Mouse (Mus musculus) liver, embryonic 11.5 days (tissue): ENCODE results near the gene Fem1a. TPM values are rescaled to one million over a fixed set of nuclear protein-coding genes. Genes with fewer than 3 reads are reported as not detected.

Experiments used
- ATAC-seq: fragments of 200-750 bp; cut with Nextera tagmentation; replicated peaks from 2 replicates; pipeline ENCODE4 v1.8.0; 2017; ENCODE audit warnings: moderate number of reproducible peaks, mild to moderate bottlenecking, moderate TSS enrichment, moderate library complexity; ENCODE audit not compliant: low FRiP score
- DNase-seq: peaks from one replicate; pipeline ENCODE4 v3.0.0-alpha.2; 2017; ENCODE audit warnings: low spot score
- H3K27ac ChIP-seq: fragments of 300-500 bp; sonication (generic); 2 replicates; pipeline ENCODE4 v1.5.1; 2014; ENCODE audit warnings: mild to moderate bottlenecking, low read depth, low read length, control low read depth
- H3K27me3 ChIP-seq: fragments of 300-500 bp; sonication (generic); replicated peaks from 2 replicates; pipeline ENCODE4 v1.6.1; 2014; ENCODE audit warnings: low read length, mixed read lengths; ENCODE audit not compliant: control insufficient read depth, insufficient read depth
- H3K36me3 ChIP-seq: fragments of 300-500 bp; sonication (generic); 2 replicates; pipeline ENCODE4 v1.6.1; 2014; ENCODE audit warnings: mild to moderate bottlenecking, low read length, moderate library complexity, mixed read lengths; ENCODE audit not compliant: control insufficient read depth, insufficient read depth
- H3K4me1 ChIP-seq: fragments of 300-500 bp; sonication (generic); replicated peaks from 2 replicates; pipeline ENCODE4 v1.6.1; 2014; ENCODE audit warnings: low read length, mixed read lengths; ENCODE audit not compliant: control insufficient read depth, insufficient read depth
- H3K4me2 ChIP-seq: fragments of 300-500 bp; sonication (generic); 2 replicates; pipeline ENCODE4 v1.6.1; 2014; ENCODE audit warnings: mild to moderate bottlenecking, control low read depth, moderate library complexity
- H3K4me3 ChIP-seq: fragments of 300-500 bp; sonication (generic); 2 replicates; pipeline ENCODE4 v1.5.1; 2014; ENCODE audit warnings: low read depth, low read length, control low read depth
- H3K9ac ChIP-seq: fragments of 300-500 bp; sonication (generic); 2 replicates; pipeline ENCODE4 v1.6.1; 2014; ENCODE audit warnings: low read depth, low read length, control low read depth
- H3K9me3 ChIP-seq: fragments of 300-500 bp; sonication (generic); 2 replicates; pipeline ENCODE4 v1.6.1; 2016; ENCODE audit warnings: low read length, inconsistent platforms, mixed read lengths; ENCODE audit not compliant: control insufficient read depth
- WGBS: fragments of 180-500 bp; shearing (Covaris S2); extraction: QIAGEN DNeasy Blood & Tissue Kit; methylation state at CpG from one replicate; pipeline ENCODE4 v1.1.7; 2014; 5-methylcytosine and 5-hydroxymethylcytosine counted together
- microRNA counts: library from miRNA; unstranded; fragments of <30 nt; microRNA quantifications from one replicate; lab custom pipeline; 2015
- microRNA-seq: library from miRNA; unstranded; fragments of <30 nt; microRNA quantifications from one replicate; pipeline ENCODE4, GENCODE M21; 2017; ENCODE audit warnings: borderline number of aligned reads
- polyA plus RNA-seq: library from polyadenylated mRNA; unstranded; fragments of >200 nt; fragmentation: Nextera tagmentation; extraction: Ambion mirVana; gene quantifications from 2 replicates; pipeline ENCODE4 v1.2.1, GENCODE M21; 2014

Fem1a gene
- polyA plus RNA-seq, 1 experiment from 2014 or later, result 15.0 TPM

DNA sequence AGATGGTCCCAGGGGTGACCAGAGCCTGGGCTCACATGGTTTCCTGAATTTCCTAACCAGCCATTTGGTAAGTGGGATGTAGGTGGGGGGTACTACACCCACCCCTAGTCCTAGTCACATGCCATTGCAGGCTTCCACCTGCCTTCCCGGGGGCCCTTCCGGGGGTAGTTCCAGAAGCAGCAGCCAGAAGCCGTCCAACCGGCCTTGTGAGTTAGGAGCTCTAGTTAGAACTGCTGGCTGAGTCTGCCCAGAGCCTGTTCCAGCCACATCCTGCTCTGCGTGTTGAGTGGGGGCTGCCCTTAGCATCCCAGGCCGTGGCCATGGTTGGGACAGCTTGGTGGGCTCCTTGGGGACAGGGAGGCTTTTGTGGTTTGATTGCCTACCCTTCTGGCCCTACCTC is 51.5 kb downstream of the Fem1a start:
- no peak for DNase-seq

DNA sequence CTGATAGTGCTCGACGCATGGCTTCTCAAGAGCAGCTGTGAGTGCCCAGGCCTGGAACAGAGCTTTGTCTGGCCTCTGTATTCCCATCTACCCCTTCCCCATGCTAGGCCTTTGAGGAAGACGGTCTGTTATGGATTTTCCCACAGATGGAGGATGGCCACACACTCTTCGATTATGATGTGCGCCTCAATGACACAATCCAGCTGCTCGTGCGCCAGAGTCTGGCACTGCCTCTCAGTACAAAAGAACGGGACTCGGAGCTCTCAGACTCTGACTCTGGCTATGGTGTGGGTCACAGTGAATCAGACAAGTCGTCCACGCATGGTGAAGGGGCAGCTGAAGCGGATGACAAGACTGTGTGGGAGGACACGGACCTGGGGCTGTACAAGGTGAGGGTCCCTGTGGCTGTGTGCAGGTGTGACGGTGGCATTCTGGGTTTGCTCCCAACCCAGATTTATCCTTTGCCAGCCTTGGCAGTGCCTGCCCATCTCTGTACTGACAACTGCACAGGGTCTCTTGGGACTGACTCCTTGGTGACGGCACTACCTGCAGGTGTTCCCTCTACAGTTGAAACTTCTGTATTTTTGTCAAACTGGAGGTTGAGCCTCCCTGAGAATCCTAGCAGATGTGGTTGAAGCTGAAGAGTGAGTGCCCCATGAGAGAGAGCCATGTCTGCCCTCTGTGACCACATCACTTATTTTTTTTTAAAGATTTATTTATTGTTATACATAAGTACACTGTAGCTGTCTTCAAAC is 52.8 kb downstream of the Fem1a start:
- no peak overlapping the region for H3K4me3 ChIP-seq
- WGBS, result 91% methylated on average over 15 of the region's 15 CpGs
- H3K36me3 ChIP-seq, result peaks cover 84% of the 10 kb centered on the region
- no peak overlapping the region for H3K9ac ChIP-seq
- H3K4me2 ChIP-seq, result no peak overlapping the region
- ATAC-seq (no peak), DNase-seq (no peak)
- no peak overlapping the region for H3K27ac ChIP-seq
- H3K27me3 ChIP-seq, result no peaks in the 10 kb centered on the region
- H3K4me1 ChIP-seq, result peaks cover 24% of the 10 kb centered on the region
- H3K9me3 ChIP-seq, result no peaks in the 10 kb centered on the region

More for the DNA sequence above, 51.5 kb downstream of the Fem1a start:
- Histone ChIP-seq H3K36me3 (peaks cover 75% of the 10 kb centered on the region), H3K4me1 (peaks cover 24% of the 10 kb centered on the region), H3K9me3 (no peaks in the 10 kb centered on the region), H3K9ac (no peak overlapping the region), H3K4me2 (no peak overlapping the region), H3K27me3 (no peaks in the 10 kb centered on the region), H3K4me3 (no peak overlapping the region), H3K27ac (no peak overlapping the region)
- no peak for ATAC-seq
- WGBS, result 81% methylated on average over 6 of the region's 6 CpGs

MicroRNA genes within 50 kb of the gene (microRNA counts, 519-probe panel; counts per million panel counts)
- not detected for microRNA mmu-miR-7b (lab: Ali Mortazavi, UCI)

Small RNA genes lying within 50 kb of the gene (microRNA-seq; reads per million reads assigned to microRNA genes)
- gene Mir7b, result 47.9 reads per million, percentile 41 among the genes with 10 or more reads in this experiment

Other genes with a start within 250 kb of the Fem1a start
- 96.4 and 99.1 TPM in 2 replicates for gene Sh3gl1, start 220.2 kb upstream of the Fem1a start, polyA plus RNA-seq
- gene Chaf1a, start 216.4 kb upstream of the Fem1a start, polyA plus RNA-seq, result 32.0 and 32.6 TPM in 2 replicates
- 23.1 and 25.7 TPM in 2 replicates for gene Ubxn6, start 181.8 kb upstream of the Fem1a start, polyA plus RNA-seq
- 111 and 119 TPM in 2 replicates for gene Hdgfl2, start 177.2 kb upstream of the Fem1a start, polyA plus RNA-seq
- gene Plin4, start 147.0 kb upstream of the Fem1a start, polyA plus RNA-seq, result 0.14 TPM in 1 of 2 replicates, not detected in the other
- gene Plin5, start 139.2 kb upstream of the Fem1a start, polyA plus RNA-seq, result 0.43 and 0.68 TPM in 2 replicates
- gene Lrg1, start 134.8 kb upstream of the Fem1a start, polyA plus RNA-seq, result 0.23 and 0.34 TPM in 2 replicates
- 1.4 and 1.5 TPM in 2 replicates for gene Sema6b, start 116.5 kb upstream of the Fem1a start, polyA plus RNA-seq
- gene Tnfaip8l1, start 94.3 kb upstream of the Fem1a start, polyA plus RNA-seq, result 6.8 and 7.5 TPM in 2 replicates
- gene Mydgf, start 72.9 kb upstream of the Fem1a start, polyA plus RNA-seq, result 98.7 and 102 TPM in 2 replicates
- 38.8 and 39.6 TPM in 2 replicates for gene Dpp9, start 37.9 kb upstream of the Fem1a start, polyA plus RNA-seq
- 5.8 and 6.2 TPM in 2 replicates for gene Ticam1, start 20.0 kb downstream of the Fem1a start, polyA plus RNA-seq
- gene Plin3, start 36.1 kb downstream of the Fem1a start, polyA plus RNA-seq, result 48.4 and 53.7 TPM in 2 replicates
- gene Arrdc5, start 43.5 kb downstream of the Fem1a start, polyA plus RNA-seq, result not detected in 2 replicates
- 172 and 182 TPM in 2 replicates for gene Uhrf1, start 46.5 kb downstream of the Fem1a start, polyA plus RNA-seq
- gene Kdm4b, start 69.3 kb downstream of the Fem1a start, polyA plus RNA-seq, result 21.7 and 24.3 TPM in 2 replicates
- 33.4 and 39.8 TPM in 2 replicates for gene Ptprs, start 219.7 kb downstream of the Fem1a start, polyA plus RNA-seq